Mouse (Mus musculus) G1E (cell line): ENCODE measurements around the gene Fgf18.

Source experiments
- CTCF ChIP-seq: IDR thresholded peaks from 2 replicates; pipeline ENCODE4 v1.5.1; 2012; ENCODE audit warnings: low read depth, low read length, inconsistent platforms, mixed read lengths
- TAL1 ChIP-seq: conservative IDR thresholded peaks from 2 replicates; pipeline ENCODE4 v1.6.1; 2012; ENCODE audit warnings: low read depth, low read length, inconsistent platforms, mixed read lengths

- no peak for TF ChIP-seq CTCF
- no peak for TF ChIP-seq TAL1
These were observed 47.9 kb upstream of the Fgf18 start for GRCm38 (mm10) chr11:33195061-33195460.
